Mouse (Mus musculus) cerebellum, adult 2 months (tissue): ENCODE results near the gene Gm49395. TPM values are rescaled to one million over a fixed set of nuclear protein-coding genes. Genes with fewer than 3 reads are reported as not detected.

Experiments used
- DNase-seq, 2 experiments: peaks; one replicate each; pipeline ENCODE4 v3.0.0; 2021
- H3K27ac ChIP-seq: fragments of 200-500 bp; 2 replicates; pipeline ENCODE4 v1.5.1; 2012; ENCODE audit warnings: low read length, control low read depth, inconsistent platforms; ENCODE audit not compliant: insufficient read depth
- H3K27me3 ChIP-seq: fragments of 200-500 bp; 2 replicates; pipeline ENCODE4 v1.6.1; 2012; ENCODE audit warnings: inconsistent platforms, mild to moderate bottlenecking, low read length, moderate library complexity; ENCODE audit not compliant: control insufficient read depth, insufficient read depth
- H3K4me1 ChIP-seq: fragments of 200-500 bp; 2 replicates; pipeline ENCODE4 v1.6.1; 2011; ENCODE audit warnings: low read length; ENCODE audit not compliant: control insufficient read depth, insufficient read depth
- H3K4me3 ChIP-seq: fragments of 200-500 bp; replicated peaks from 2 replicates; pipeline ENCODE3; 2011; ENCODE audit warnings: mild to moderate bottlenecking, low read depth, low read length, control low read depth; ENCODE audit not compliant: insufficient read depth
- CTCF ChIP-seq: fragments of 200-500 bp; IDR thresholded peaks from 2 replicates; pipeline ENCODE4 v1.5.1; 2011; ENCODE audit warnings: low read depth, mild to moderate bottlenecking, control low read depth, low read length, moderate library complexity, borderline replicate concordance; ENCODE audit not compliant: insufficient read depth
- POLR2A ChIP-seq: fragments of 200-500 bp; IDR thresholded peaks from 2 replicates; pipeline ENCODE4 v1.6.1; 2011; ENCODE audit warnings: low read length, control low read depth, borderline replicate concordance; ENCODE audit not compliant: insufficient read depth
- WGBS: fragments of 180-500 bp; shearing (Covaris S2); methylation state at CpG from one replicate; pipeline ENCODE4 v1.1.7; 2018; 5-methylcytosine and 5-hydroxymethylcytosine counted together
- polyA plus RNA-seq: library from polyadenylated mRNA; depleted of rRNA; stranded (reverse); fragments of >200 nt; gene quantifications from 2 replicates; pipeline ENCODE4 v1.2.3, GENCODE M21; 2012; rRNA removed

Gm49395 gene
- polyA plus RNA-seq, 1 experiment, result 0.80 TPM

- H3K4me1 ChIP-seq, result no peaks in the 10 kb centered on the region
- H3K27ac ChIP-seq, result no peak overlapping the region
- DNase-seq, result no peak
- TF ChIP-seq POLR2A (no peak), CTCF (no peak)
- no peaks in the 10 kb centered on the region for H3K27me3 ChIP-seq
- H3K4me3 ChIP-seq, result no peak overlapping the region
- 85% methylated on average over 10 of the region's 10 CpGs for WGBS
These were observed 103.6 kb downstream of the Gm49395 start for GRCm38 (mm10) chr13:114998100-114998499.

- Histone ChIP-seq H3K27me3 (no peaks in the 10 kb centered on the region), H3K4me3 (no peak overlapping the region), H3K4me1 (no peaks in the 10 kb centered on the region), H3K27ac (no peak overlapping the region)
- no peak for DNase-seq
- TF ChIP-seq POLR2A, result no peak
- TF ChIP-seq CTCF, result no peak
- whole genome bisulfite sequencing, result 19% methylated on average over 14 of the region's 14 CpGs
These were observed 109.3 kb downstream of the Gm49395 start for GRCm38 (mm10) chr13:114992260-114993014.

- DNase-seq, result no peak
- WGBS, result 68% methylated on average over 6 of the region's 6 CpGs
- Histone ChIP-seq H3K27me3 (no peaks in the 10 kb centered on the region), H3K4me1 (no peaks in the 10 kb centered on the region), H3K4me3 (no peak overlapping the region), H3K27ac (no peak overlapping the region)
- TF ChIP-seq POLR2A (no peak), CTCF (no peak)
These were observed 114.1 kb downstream of the Gm49395 start for GRCm38 (mm10) chr13:114987668-114988067.

DNA sequence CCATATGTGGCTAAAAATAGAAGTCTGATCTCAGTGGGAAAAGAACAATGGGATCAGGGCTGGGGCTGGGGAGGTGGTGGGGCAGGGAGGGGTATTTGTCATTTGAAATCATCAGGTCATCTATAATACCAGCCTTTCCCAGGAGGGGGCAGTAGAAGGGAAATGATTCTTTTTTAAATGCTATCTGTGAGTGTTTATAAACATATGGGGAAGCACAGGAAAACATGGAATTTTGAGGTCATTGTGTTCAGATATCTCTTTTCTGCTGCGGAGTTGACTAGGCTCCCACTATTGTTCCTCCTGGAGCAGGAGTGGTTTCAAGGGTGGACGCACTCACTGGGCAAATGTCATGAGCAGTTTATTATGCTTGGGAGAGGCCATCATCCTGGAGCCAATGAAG lies 114.6 kb downstream of the Gm49395 start:
- no peak overlapping the region for H3K27ac ChIP-seq
- H3K27me3 ChIP-seq, result no peaks in the 10 kb centered on the region
- no peak for DNase-seq
- H3K4me3 ChIP-seq, result no peak overlapping the region
- no peaks in the 10 kb centered on the region for H3K4me1 ChIP-seq
- 0 out of 2 replicates have a peak, but pooled peaks have one; percentile 2 for TF ChIP-seq CTCF
- no peak for TF ChIP-seq POLR2A
- 52% methylated on average over 2 of the region's 2 CpGs for WGBS

Other genes with a start within 250 kb of the Gm49395 start
- gene Itga2, start 169.8 kb downstream of the Gm49395 start, polyA plus RNA-seq, result 0.10 and 0.13 TPM in 2 replicates
- gene Pelo, start 11.7 kb downstream of the Gm49395 start, polyA plus RNA-seq, result 25.2 and 26.1 TPM in 2 replicates
- gene Itga1, start within 50 bp of the Gm49395 start, polyA plus RNA-seq, result 2.6 TPM in 2 replicates